Mouse (Mus musculus): Measurements from ENCODE around the gene Fxyd3. TPM values are rescaled to one million over a fixed set of nuclear protein-coding genes. Genes with fewer than 3 reads are reported as not detected.

The Fxyd3 gene
- polyA plus RNA-seq, 1 experiment from 2014 or later: 8.0 TPM

DNA sequence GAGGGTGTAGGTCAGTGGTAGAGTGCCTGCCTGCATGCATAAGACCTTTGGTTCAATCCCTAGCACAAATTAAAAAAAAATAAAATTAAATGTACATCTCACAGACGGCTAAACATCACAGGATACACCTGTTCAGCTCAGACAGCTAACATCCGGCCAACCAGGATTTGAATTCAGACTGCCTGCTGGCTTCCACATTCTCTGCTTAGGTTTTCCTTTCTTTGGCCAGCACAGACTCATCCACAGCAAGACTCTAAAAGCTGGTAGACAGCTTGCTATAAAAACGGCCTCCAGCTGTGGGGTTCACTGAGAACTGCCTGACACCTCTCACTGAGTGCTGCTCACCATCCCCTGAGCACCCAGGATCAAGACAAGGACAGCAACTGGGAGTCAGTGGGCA, 29.7 kb upstream of the Fxyd3 start:
- 55% methylated on average over 3 of the region's 3 CpGs for WGBS
- Histone ChIP-seq H3K9ac (ENCODE audit: low read length) (no peak overlapping the region), H3K27ac (ENCODE audit: low read length) (no peak overlapping the region), H3K4me1 (ENCODE audit: control insufficient read depth, insufficient read depth, low read length) (peaks cover 19% of the 10 kb centered on the region), H3K27me3 (ENCODE audit: control insufficient read depth, insufficient read depth, low read length) (peaks cover 8% of the 10 kb centered on the region), H3K9me3 (replicated peaks; ENCODE audit: control insufficient read depth, low read length) (no peaks in the 10 kb centered on the region), H3K4me2 (ENCODE audit: low read depth, low read length) (no peak overlapping the region), H3K4me3 (ENCODE audit: low read length) (no peak overlapping the region), H3K36me3 (ENCODE audit: control insufficient read depth, insufficient read depth) (no peaks in the 10 kb centered on the region)
- no peak for ATAC-seq (replicated peaks; ENCODE audit: extremely low read depth, insufficient read depth, low FRiP score)

DNA sequence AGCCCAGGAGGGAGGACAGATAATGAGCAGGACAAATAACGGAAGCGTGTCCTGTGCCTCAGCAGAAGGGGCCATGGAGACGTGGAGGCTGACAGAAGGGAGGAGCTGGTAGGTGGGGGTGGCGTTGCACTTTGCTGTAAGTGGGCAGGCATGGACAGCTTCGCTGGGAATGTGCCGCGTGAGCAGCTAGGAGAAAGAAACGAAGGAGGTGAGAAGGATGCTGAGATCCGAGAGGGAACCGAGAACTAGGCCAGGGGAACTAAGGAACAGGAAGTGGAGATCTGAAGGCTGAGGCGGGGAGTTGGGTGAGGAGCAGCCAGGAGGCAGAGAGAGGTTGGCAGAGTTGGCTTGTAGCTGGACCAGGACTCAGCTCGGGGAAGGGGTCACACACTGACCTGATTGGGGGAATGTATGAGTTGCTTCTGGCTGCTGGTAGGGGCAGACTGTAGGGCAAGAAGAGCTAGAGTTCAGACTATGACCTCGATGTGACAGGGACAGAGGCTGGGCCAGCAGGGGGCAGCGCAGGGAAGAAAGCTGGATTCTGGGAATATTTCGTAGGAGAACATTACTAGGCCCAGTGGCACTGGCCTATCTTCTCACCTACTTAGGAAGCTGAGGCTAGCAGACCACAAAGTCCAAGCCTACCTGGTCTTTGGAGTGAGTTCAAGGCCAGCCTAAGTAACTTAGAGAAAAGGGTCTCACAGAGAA, 28.7 kb upstream of the Fxyd3 start:
- H3K4me2 ChIP-seq (ENCODE audit: low read depth, low read length): no peak overlapping the region

DNA sequence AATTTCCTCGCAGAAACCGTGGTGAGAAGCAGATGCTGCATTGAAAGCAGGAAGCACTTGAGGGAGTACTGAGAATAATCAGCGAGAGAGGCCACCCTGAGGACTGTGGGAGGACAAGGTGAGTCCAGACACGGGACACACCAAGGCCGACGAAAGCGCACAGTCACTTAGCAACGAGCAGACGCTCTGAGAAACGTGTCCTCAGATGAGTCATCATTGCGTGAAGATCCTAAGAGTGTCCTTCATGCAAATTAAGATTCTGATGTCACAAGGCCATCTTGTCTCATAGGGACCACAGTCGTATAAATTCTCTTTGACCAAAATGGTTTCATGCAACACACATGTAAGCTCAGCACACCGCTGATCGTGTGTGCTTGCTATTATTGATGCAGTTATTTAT, 24.3 kb upstream of the Fxyd3 start:
- Histone ChIP-seq H3K36me3 (ENCODE audit: control insufficient read depth, insufficient read depth) (no peaks in the 10 kb centered on the region), H3K27ac (ENCODE audit: low read length) (no peak overlapping the region), H3K9ac (ENCODE audit: low read length) (no peak overlapping the region), H3K4me1 (ENCODE audit: control insufficient read depth, insufficient read depth, low read length) (peaks cover 9% of the 10 kb centered on the region; the same call in 1 of the 2 replicates), H3K9me3 (replicated peaks; ENCODE audit: control insufficient read depth, low read length) (no peaks in the 10 kb centered on the region), H3K4me3 (ENCODE audit: low read length) (no peak overlapping the region), H3K27me3 (ENCODE audit: control insufficient read depth, insufficient read depth, low read length) (peaks cover 8% of the 10 kb centered on the region), H3K4me2 (ENCODE audit: low read depth, low read length) (no peak overlapping the region)
- WGBS: 58% methylated on average over 14 of the region's 14 CpGs
- no peak for ATAC-seq (replicated peaks; ENCODE audit: extremely low read depth, insufficient read depth, low FRiP score)

More for the DNA sequence above, 28.7 kb upstream of the Fxyd3 start:
- H3K9me3 ChIP-seq (replicated peaks; ENCODE audit: control insufficient read depth, low read length): no peaks in the 10 kb centered on the region
- WGBS: 37% methylated on average over 15 of the region's 15 CpGs
- H3K36me3 ChIP-seq (ENCODE audit: control insufficient read depth, insufficient read depth): no peaks in the 10 kb centered on the region
- H3K9ac ChIP-seq (ENCODE audit: low read length): no peak overlapping the region
- H3K27me3 ChIP-seq (ENCODE audit: control insufficient read depth, insufficient read depth, low read length): peaks cover 8% of the 10 kb centered on the region
- ATAC-seq (replicated peaks; ENCODE audit: extremely low read depth, insufficient read depth, low FRiP score): no peak
- H3K4me1 ChIP-seq (ENCODE audit: control insufficient read depth, insufficient read depth, low read length): peaks cover 18% of the 10 kb centered on the region
- no peak overlapping the region for H3K27ac ChIP-seq (ENCODE audit: low read length)
- H3K4me3 ChIP-seq (ENCODE audit: low read length): no peak overlapping the region

- H3K27me3 ChIP-seq (ENCODE audit: control insufficient read depth, insufficient read depth, low read length): peaks cover 11% of the 10 kb centered on the region
- H3K4me2 ChIP-seq (ENCODE audit: low read depth, low read length): no peak overlapping the region
- ATAC-seq (replicated peaks; ENCODE audit: extremely low read depth, insufficient read depth, low FRiP score): no peak
- 82% methylated on average over 6 of the region's 6 CpGs for WGBS
- H3K4me1 ChIP-seq (ENCODE audit: control insufficient read depth, insufficient read depth, low read length): 0 out of 2 replicates have a peak, but pooled peaks cover 2% of the 10 kb centered on the region
- H3K36me3 ChIP-seq (ENCODE audit: control insufficient read depth, insufficient read depth): no peaks in the 10 kb centered on the region
- no peak overlapping the region for H3K9ac ChIP-seq (ENCODE audit: low read length)
- H3K4me3 ChIP-seq (ENCODE audit: low read length): no peak overlapping the region
- H3K9me3 ChIP-seq (replicated peaks; ENCODE audit: control insufficient read depth, low read length): no peaks in the 10 kb centered on the region
- H3K27ac ChIP-seq (ENCODE audit: low read length): no peak overlapping the region
Observed at GRCm38 (mm10) chr7:31099612-31099982, 23.1 kb upstream of the Fxyd3 start.

- H3K4me1 ChIP-seq (ENCODE audit: control insufficient read depth, insufficient read depth, low read length): 0 out of 2 replicates have a peak, but pooled peaks cover 2% of the 10 kb centered on the region
- H3K36me3 ChIP-seq (ENCODE audit: control insufficient read depth, insufficient read depth): no peaks in the 10 kb centered on the region
- H3K27me3 ChIP-seq (ENCODE audit: control insufficient read depth, insufficient read depth, low read length): peaks cover 7% of the 10 kb centered on the region
- H3K27ac ChIP-seq (ENCODE audit: low read length): no peak overlapping the region
- no peak overlapping the region for H3K9ac ChIP-seq (ENCODE audit: low read length)
- no peaks in the 10 kb centered on the region for H3K9me3 ChIP-seq (replicated peaks; ENCODE audit: control insufficient read depth, low read length)
- 78% methylated on average over 22 of the region's 22 CpGs for WGBS
- ATAC-seq (replicated peaks; ENCODE audit: extremely low read depth, insufficient read depth, low FRiP score): no peak
- no peak overlapping the region for H3K4me3 ChIP-seq (ENCODE audit: low read length)
- no peak overlapping the region for H3K4me2 ChIP-seq (ENCODE audit: low read depth, low read length)
Observed at GRCm38 (mm10) chr7:31098697-31099611, 22.4 kb upstream of the Fxyd3 start.

- Histone ChIP-seq H3K36me3 (ENCODE audit: control insufficient read depth, insufficient read depth) (no peaks in the 10 kb centered on the region), H3K27me3 (ENCODE audit: control insufficient read depth, insufficient read depth, low read length) (peaks cover 3% of the 10 kb centered on the region; the same call in 1 of the 2 replicates), H3K4me3 (ENCODE audit: low read length) (peak overlapping the region; percentile 33), H3K4me2 (ENCODE audit: low read depth, low read length) (peak overlapping the region; percentile 65), H3K4me1 (ENCODE audit: control insufficient read depth, insufficient read depth, low read length) (0 out of 2 replicates have a peak, but pooled peaks cover 2% of the 10 kb centered on the region), H3K9ac (ENCODE audit: low read length) (peak overlapping the region; percentile 23), H3K9me3 (replicated peaks; ENCODE audit: control insufficient read depth, low read length) (no peaks in the 10 kb centered on the region), H3K27ac (ENCODE audit: low read length) (no peak overlapping the region)
- 37% methylated on average over 20 of the region's 20 CpGs for WGBS
- ATAC-seq (replicated peaks; ENCODE audit: extremely low read depth, insufficient read depth, low FRiP score): peak; percentile 95
Observed at GRCm38 (mm10) chr7:31097583-31098248, 21.2 kb upstream of the Fxyd3 start.

DNA sequence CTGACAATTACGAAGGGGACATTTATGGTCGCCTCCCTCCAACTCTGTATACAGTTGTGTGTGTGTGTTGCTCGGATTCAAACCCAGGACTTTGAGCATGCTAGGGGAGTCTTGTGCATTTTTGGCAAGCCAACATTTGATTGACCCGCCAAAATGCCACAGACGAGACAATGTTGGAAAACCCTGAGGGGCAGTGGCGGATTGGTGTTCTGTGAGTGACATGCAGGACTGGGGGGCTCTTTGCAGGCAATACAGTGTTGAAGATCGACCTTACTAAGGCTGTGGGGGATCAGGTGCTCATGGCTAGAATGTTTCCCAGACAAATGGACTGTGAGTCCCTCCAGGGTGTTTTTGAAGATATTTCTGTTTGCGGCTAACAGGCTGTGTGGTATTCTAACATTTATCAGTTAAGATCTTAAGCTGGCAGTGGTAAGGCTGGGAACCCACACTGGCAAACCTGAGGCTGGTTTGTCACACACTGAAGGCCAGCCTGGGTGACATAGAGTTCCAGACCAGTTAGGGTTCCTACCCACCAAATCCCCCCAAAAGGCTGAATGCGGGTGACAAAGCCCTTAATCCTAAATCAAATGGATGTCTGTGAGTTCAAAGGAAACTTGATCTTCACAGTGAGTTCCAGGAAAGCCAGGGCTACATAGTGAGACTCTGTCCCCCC, 20.5 kb upstream of the Fxyd3 start:
- Histone ChIP-seq H3K4me2 (ENCODE audit: low read depth, low read length) (no peak overlapping the region), H3K27ac (ENCODE audit: low read length) (no peak overlapping the region), H3K4me3 (ENCODE audit: low read length) (no peak overlapping the region), H3K27me3 (ENCODE audit: control insufficient read depth, insufficient read depth, low read length) (peaks cover 3% of the 10 kb centered on the region; the same call in 1 of the 2 replicates), H3K4me1 (ENCODE audit: control insufficient read depth, insufficient read depth, low read length) (0 out of 2 replicates have a peak, but pooled peaks cover 2% of the 10 kb centered on the region), H3K36me3 (ENCODE audit: control insufficient read depth, insufficient read depth) (no peaks in the 10 kb centered on the region), H3K9ac (ENCODE audit: low read length) (no peak overlapping the region), H3K9me3 (replicated peaks; ENCODE audit: control insufficient read depth, low read length) (no peaks in the 10 kb centered on the region)
- WGBS: 70% methylated on average over 9 of the region's 9 CpGs
- no peak for ATAC-seq (replicated peaks; ENCODE audit: extremely low read depth, insufficient read depth, low FRiP score)

DNA sequence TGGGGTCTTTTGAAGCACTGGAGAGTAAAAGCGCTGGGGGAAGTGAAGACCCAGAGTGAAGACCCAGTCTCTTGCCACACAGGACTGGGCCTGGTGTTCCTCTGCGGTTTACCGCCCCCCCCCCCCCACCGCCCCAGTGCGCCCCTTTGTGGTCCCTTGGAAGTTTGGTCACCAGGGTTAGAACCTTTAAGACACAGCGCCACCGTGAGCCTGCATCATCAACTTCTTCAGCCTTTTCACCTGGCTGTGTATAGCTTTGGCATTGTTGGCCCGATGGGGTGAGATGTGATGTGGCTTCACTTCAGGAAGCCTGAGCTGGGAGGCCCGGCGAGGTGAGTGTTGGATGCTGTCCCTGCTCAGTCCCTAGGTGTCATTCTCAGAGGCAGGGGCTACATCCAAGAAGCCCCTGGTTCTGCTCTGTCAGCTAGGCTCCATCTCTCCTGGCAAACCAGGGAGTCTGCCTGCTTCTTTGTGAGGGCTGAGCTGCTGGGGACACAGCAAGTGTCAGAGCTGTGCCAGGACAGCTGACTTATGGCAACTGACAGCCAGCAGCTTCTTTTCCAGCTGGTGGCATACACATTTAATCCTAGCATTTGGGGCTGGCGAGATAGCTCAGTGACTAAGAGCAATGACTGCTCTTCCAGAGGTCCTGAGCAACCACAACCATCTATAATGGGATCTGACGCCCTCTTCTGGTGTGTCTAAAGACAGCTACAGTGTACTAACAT, 18.4 kb upstream of the Fxyd3 start:
- H3K4me2 ChIP-seq (ENCODE audit: low read depth, low read length): no peak overlapping the region
- ATAC-seq (replicated peaks; ENCODE audit: extremely low read depth, insufficient read depth, low FRiP score): no peak

More for the DNA sequence above, 18.4 kb upstream of the Fxyd3 start:
- no peaks in the 10 kb centered on the region for H3K36me3 ChIP-seq (ENCODE audit: control insufficient read depth, insufficient read depth)
- no peak overlapping the region; the same call in 1 of the 2 replicates for H3K9ac ChIP-seq (ENCODE audit: low read length)
- H3K9me3 ChIP-seq (replicated peaks; ENCODE audit: control insufficient read depth, low read length): no peaks in the 10 kb centered on the region; the same call in 1 of the 2 replicates
- H3K27ac ChIP-seq (ENCODE audit: low read length): no peak overlapping the region
- 20% methylated on average over 12 of the region's 12 CpGs for WGBS
- H3K27me3 ChIP-seq (ENCODE audit: control insufficient read depth, insufficient read depth, low read length): peaks cover 3% of the 10 kb centered on the region; the same call in 1 of the 2 replicates
- H3K4me1 ChIP-seq (ENCODE audit: control insufficient read depth, insufficient read depth, low read length): 0 out of 2 replicates have a peak, but pooled peaks cover 2% of the 10 kb centered on the region
- no peak overlapping the region for H3K4me3 ChIP-seq (ENCODE audit: low read length)
